Mouse (Mus musculus): ENCODE data around the gene Olfr459.

- TF ChIP-seq TAL1 (IDR thresholded peaks at IDR 0.05; ENCODE audit: low read length) (no peak), GATA1 (IDR thresholded peaks at IDR 0.05; ENCODE audit: low read length) (no peak)
Measured at GRCm38 (mm10) chr6:41769872-41770271, 5.1 kb downstream of the Olfr459 start.

All from erythroblast, embryonic 14.5 days (primary cell).